ENCODE assay signal across 8 mouse cellular contexts in the genomic region with DNA sequence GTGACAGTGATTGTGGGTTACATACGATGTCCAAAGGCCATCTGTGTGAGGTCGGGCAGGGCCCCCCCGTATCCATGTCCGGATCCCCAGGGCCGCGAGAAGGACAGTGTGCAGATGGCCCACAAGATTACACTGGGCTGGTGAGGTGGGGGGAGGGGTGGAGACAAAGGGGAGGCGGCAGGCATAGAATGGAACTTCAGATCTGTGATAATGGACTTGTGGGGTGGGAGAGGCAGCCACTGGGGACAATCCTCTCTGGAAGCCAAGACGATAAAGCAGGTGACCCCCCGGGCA.
DNase-seq lines count a peak whose midpoint lies in the region; ATAC-seq and TF ChIP-seq lines count a peak whose summit lies in the region.

No protein-coding gene starts in this region.

- no peak for TF ChIP-seq CTCF in lung, postnatal 0 days (IDR thresholded peaks at IDR 0.05)

- H3K4me3 ChIP-seq in lung, postnatal 0 days (ENCODE audit: low read depth, low read length): no peak overlapping the region

- no peak for TF ChIP-seq EP300 in lung, postnatal 0 days (IDR thresholded peaks at IDR 0.05)

- peak overlapping the region; percentile 42; the same call in 1 of the 2 replicates for H3K4me2 ChIP-seq in lung, postnatal 0 days (replicated peaks; ENCODE audit: low read depth, low read length)

- intact Hi-C loops in left cerebral cortex, postnatal 25 days (cut with DNase I): no loop called here
- intact Hi-C loops in heart, postnatal 36 days (cut with DNase I): loop anchor here (2.0 kb wide), 1 partner anchor 25 kb away; no protein-coding TSS in a partner anchor

- DNase-seq in lung, postnatal 0 days (ENCODE audit: low spot score): no peak
- no peak for DNase-seq in lung, postnatal 14 days
- peak; percentile 73 for DNase-seq in liver
- DNase-seq in retina, postnatal 7 days (ENCODE audit: low read depth, low spot score): peak; percentile 79
- DNase-seq in urinary bladder, postnatal 10 days (ENCODE audit: low spot score): no peak
- no peak for DNase-seq in left cerebral cortex, postnatal 25 days (ENCODE audit: low spot score in 2 of 2)
- DNase-seq in heart, postnatal 36 days: no peak

- no peaks in the 10 kb centered on the region; the same call in 1 of the 2 replicates for H3K27me3 ChIP-seq in lung, postnatal 0 days (replicated peaks; ENCODE audit: insufficient read depth, low read length)

- peaks cover 9% of the 10 kb centered on the region; the same call in 1 of the 2 replicates for H3K4me1 ChIP-seq in lung, postnatal 0 days (ENCODE audit: insufficient read depth, low read depth, low read length)

- no peak overlapping the region for H3K27ac ChIP-seq in lung, postnatal 0 days (ENCODE audit: low read length)

- no peak overlapping the region for H3K9ac ChIP-seq in lung, postnatal 0 days (replicated peaks; ENCODE audit: low read depth)

- 12% methylated on average over 9 of the region's 9 CpGs for WGBS in lung, postnatal 0 days

- H3K9me3 ChIP-seq in lung, postnatal 0 days (ENCODE audit: low read length): no peaks in the 10 kb centered on the region

- H3K36me3 ChIP-seq in lung, postnatal 0 days (ENCODE audit: insufficient read depth, low read length): no peaks in the 10 kb centered on the region

- ATAC-seq in lung, postnatal 0 days: no peak
- 0 out of 2 replicates have a peak, but pooled peaks have one; percentile 7 for ATAC-seq in erythroblast, adult 5-6 weeks (replicated peaks; ENCODE audit: low FRiP score, poor library complexity, severe bottlenecking)

Comparison
In these comparisons a context has a peak if more than half of its experiments do, and no peak if none do; other contexts are left out.
1. DNase-seq: peak in liver (single experiment) and retina, postnatal 7 days (single experiment); none in lung, postnatal 0 days (single experiment), lung, postnatal 14 days (single experiment), urinary bladder, postnatal 10 days (single experiment), left cerebral cortex, postnatal 25 days (0 of 2) and heart, postnatal 36 days (0 of 2).